Comparison of ENCODE assay signal across 21 mouse cellular contexts in genomic region chr13:28823985-28824384, GRCm38 (mm10).
A peak's percentile ranks its signal among the peaks of the same experiment; 100 is the strongest.
DNase-seq lines count a peak whose midpoint lies in the region; ATAC-seq lines count a peak whose summit lies in the region.
"Had no signal": no experiment of that assay in that cellular context is flagged by ENCODE, and none has a peak within 500 bp of the region (broad histone marks: within the 10 kb centered on the region; RNA-seq: fewer than 3 reads in every experiment).

No protein-coding gene starts in this region.

- H3K4me2 ChIP-seq in midbrain, embryonic 11.5 days: no peak overlapping the region
- H3K4me2 ChIP-seq: hindbrain, embryonic 15.5 days had no signal

- H3K27me3 ChIP-seq in midbrain, embryonic 11.5 days (ENCODE audit: control insufficient read depth, insufficient read depth, low read length): no peaks in the 10 kb centered on the region
- H3K27me3 ChIP-seq in midbrain, embryonic 10.5 days (ENCODE audit: low read depth, poor library complexity, severe bottlenecking): no peaks in the 10 kb centered on the region
- H3K27me3 ChIP-seq: CH12.LX; hindbrain, embryonic 15.5 days; Patski had no signal

- peak; percentile 10 for DNase-seq in embryo, embryonic 10 days (ENCODE audit: low spot score)
- DNase-seq in embryo, embryonic 9.5 days (ENCODE audit: extremely low spot score): no peak
- no peak for DNase-seq in midbrain, embryonic 11.5 days (ENCODE audit: low spot score, missing footprints)
- DNase-seq in midbrain, embryonic 10.5 days (ENCODE audit: low spot score): no peak
- no peak for DNase-seq in urinary bladder, postnatal 14 days (ENCODE audit: low spot score)
- no peak for DNase-seq in thymus, postnatal 25 days
- no peak for DNase-seq in spleen, adult 18-20 months
- DNase-seq: cerebellum, adult 2 months; gastrocnemius, adult 2 months; kidney, adult 2 months; left cerebral cortex, postnatal 4 days; lung, postnatal 14 days; right cerebral cortex, postnatal 25 days; thymus, adult 18-20 months had no signal

- peaks cover 7% of the 10 kb centered on the region for H3K4me1 ChIP-seq in midbrain, embryonic 11.5 days (ENCODE audit: control insufficient read depth, insufficient read depth, low read length)
- H3K4me1 ChIP-seq in midbrain, embryonic 10.5 days: peaks cover 21% of the 10 kb centered on the region

- no peaks in the 10 kb centered on the region for H3K36me3 ChIP-seq in midbrain, embryonic 11.5 days (ENCODE audit: control insufficient read depth, insufficient read depth, low read length)
- H3K36me3 ChIP-seq in midbrain, embryonic 10.5 days: peaks cover 8% of the 10 kb centered on the region
- H3K36me3 ChIP-seq: heart, embryonic 10.5 days; hindbrain, embryonic 15.5 days had no signal

- no peak overlapping the region for H3K9ac ChIP-seq in midbrain, embryonic 11.5 days (ENCODE audit: low read length)
- H3K9ac ChIP-seq: hindbrain, embryonic 15.5 days; liver, embryonic 14.5 days had no signal

- ATAC-seq in midbrain, embryonic 11.5 days (ENCODE audit: low FRiP score): 0 out of 2 replicates have a peak, but pooled peaks have one; percentile 58
- ATAC-seq in megakaryocyte, adult 5-6 weeks (ENCODE audit: poor library complexity, severe bottlenecking): peak; percentile 51; the same call in 1 of the 2 replicates
- ATAC-seq: Patski had no signal

- no peaks in the 10 kb centered on the region for H3K9me3 ChIP-seq in midbrain, embryonic 11.5 days (ENCODE audit: control insufficient read depth, low read length)
- H3K9me3 ChIP-seq in midbrain, embryonic 10.5 days (replicated peaks): no peaks in the 10 kb centered on the region
- H3K9me3 ChIP-seq: heart, embryonic 10.5 days; hindbrain, embryonic 15.5 days had no signal

- no peak overlapping the region for H3K4me3 ChIP-seq in midbrain, embryonic 11.5 days (ENCODE audit: low read depth, low read length)
- no peak overlapping the region for H3K4me3 ChIP-seq in midbrain, embryonic 10.5 days
- H3K4me3 ChIP-seq: erythroblast, embryonic 14.5 days; gastrocnemius, adult 2 months; heart, embryonic 10.5 days; hindbrain, embryonic 15.5 days had no signal

- no peak overlapping the region for H3K27ac ChIP-seq in midbrain, embryonic 11.5 days (ENCODE audit: low read depth, low read length)
- no peak overlapping the region for H3K27ac ChIP-seq in midbrain, embryonic 10.5 days (replicated peaks)
- H3K27ac ChIP-seq: gastrocnemius, adult 2 months; heart, embryonic 10.5 days; hindbrain, embryonic 15.5 days; liver, embryonic 14.5 days had no signal

- WGBS in midbrain, embryonic 11.5 days: 48% methylated on average over 11 of the region's 11 CpGs
- WGBS in midbrain, embryonic 10.5 days: 57% methylated on average over 11 of the region's 11 CpGs
